Mouse (Mus musculus) neural tube, embryonic 10.5 days (tissue): ENCODE measurements around the gene Cabin1.
"Not testable (repeated sequence)": the region's sequence is repeated elsewhere in the genome, so short reads cannot be mapped to it uniquely, and the experiment has no call there.

Experiments used
- DNase-seq: peaks from one replicate; pipeline ENCODE4 v3.0.0-alpha.2; 2017; ENCODE audit warnings: low spot score; ENCODE audit errors: extremely low spot score

Gene Cabin1

GRCm38 (mm10) chr10:75767756-75768155, 3.6 kb upstream of the Cabin1 start:
- DNase-seq: not testable (repeated sequence)

GRCm38 (mm10) chr10:75766856-75767255, 2.7 kb upstream of the Cabin1 start:
- no peak for DNase-seq

GRCm38 (mm10) chr10:75764519-75765473, 655 bp upstream of the Cabin1 start:
- peak; percentile 89 for DNase-seq

GRCm38 (mm10) chr10:75762413-75762812, 1.7 kb downstream of the Cabin1 start:
- DNase-seq: no peak

GRCm38 (mm10) chr10:75760311-75760710, 3.8 kb downstream of the Cabin1 start:
- DNase-seq: no peak

GRCm38 (mm10) chr10:75756719-75757118, 7.4 kb downstream of the Cabin1 start:
- DNase-seq: no peak

GRCm38 (mm10) chr10:75744017-75744416, 20.1 kb downstream of the Cabin1 start:
- peak; percentile 79 for DNase-seq

- no peak for DNase-seq
Measured at GRCm38 (mm10) chr10:75743369-75743768, 20.8 kb downstream of the Cabin1 start.

GRCm38 (mm10) chr10:75740866-75741265, 23.3 kb downstream of the Cabin1 start:
- DNase-seq: no peak

GRCm38 (mm10) chr10:75725449-75725848, 38.7 kb downstream of the Cabin1 start:
- no peak for DNase-seq

- DNase-seq: no peak
Measured at GRCm38 (mm10) chr10:75720215-75720614, 43.9 kb downstream of the Cabin1 start.

GRCm38 (mm10) chr10:75714795-75715194, 49.3 kb downstream of the Cabin1 start:
- DNase-seq: no peak

GRCm38 (mm10) chr10:75713026-75713425, 51.1 kb downstream of the Cabin1 start:
- DNase-seq: no peak

- no peak for DNase-seq
Measured at GRCm38 (mm10) chr10:75710210-75710609, 53.9 kb downstream of the Cabin1 start.

GRCm38 (mm10) chr10:75709261-75709660, 54.9 kb downstream of the Cabin1 start:
- no peak for DNase-seq

- DNase-seq: peak; percentile 20
Measured at GRCm38 (mm10) chr10:75708633-75708992, 55.5 kb downstream of the Cabin1 start.

- DNase-seq: no peak
Measured at GRCm38 (mm10) chr10:75707901-75708632, 56.1 kb downstream of the Cabin1 start.

- DNase-seq: no peak
Measured at GRCm38 (mm10) chr10:75706632-75707216, 57.4 kb downstream of the Cabin1 start.

GRCm38 (mm10) chr10:75705681-75706400, 58.3 kb downstream of the Cabin1 start:
- DNase-seq: no peak

- no peak for DNase-seq
Measured at GRCm38 (mm10) chr10:75704212-75705185, 59.6 kb downstream of the Cabin1 start.
